Mouse (Mus musculus): ENCODE measurements around the gene Myrip. TPM values are rescaled to one million over a fixed set of nuclear protein-coding genes. Genes with fewer than 3 reads are reported as not detected.

The Myrip gene
- polyA plus RNA-seq, 1 experiment from 2014 or later: 0.83 TPM

DNA sequence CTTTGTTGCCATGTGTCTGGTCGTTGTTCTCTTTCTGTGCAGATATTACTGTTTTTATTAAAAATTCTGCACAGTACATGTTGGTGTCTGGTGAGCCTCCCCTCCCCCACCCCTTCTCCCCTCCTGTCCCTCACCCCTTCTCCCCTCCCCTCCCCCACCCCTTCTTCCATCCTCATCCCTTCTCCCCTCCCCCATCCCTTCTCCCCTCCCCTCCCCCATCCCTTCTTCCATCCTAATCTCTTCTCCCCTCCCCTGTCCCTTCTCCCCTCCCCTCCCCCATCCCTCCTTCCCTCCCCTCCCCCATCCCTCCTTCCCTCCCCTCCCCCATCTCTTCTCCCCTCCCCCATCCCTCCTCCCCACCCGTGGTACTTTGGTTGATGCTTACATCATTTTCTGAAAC is 135.5 kb downstream of the Myrip start:
- Histone ChIP-seq H3K27ac (no peak overlapping the region), H3K4me3 (no peak overlapping the region), H3K9ac (no peak overlapping the region), H3K4me2 (replicated peaks) (no peak overlapping the region), H3K4me1 (no peaks in the 10 kb centered on the region), H3K27me3 (no peaks in the 10 kb centered on the region), H3K36me3 (no peaks in the 10 kb centered on the region), H3K9me3 (no peaks in the 10 kb centered on the region)
- 80% methylated on average over 2 of the region's 2 CpGs for WGBS
- ATAC-seq (ENCODE audit: insufficient number of reproducible peaks, insufficient read depth, low FRiP score, low TSS enrichment): no peak

DNA sequence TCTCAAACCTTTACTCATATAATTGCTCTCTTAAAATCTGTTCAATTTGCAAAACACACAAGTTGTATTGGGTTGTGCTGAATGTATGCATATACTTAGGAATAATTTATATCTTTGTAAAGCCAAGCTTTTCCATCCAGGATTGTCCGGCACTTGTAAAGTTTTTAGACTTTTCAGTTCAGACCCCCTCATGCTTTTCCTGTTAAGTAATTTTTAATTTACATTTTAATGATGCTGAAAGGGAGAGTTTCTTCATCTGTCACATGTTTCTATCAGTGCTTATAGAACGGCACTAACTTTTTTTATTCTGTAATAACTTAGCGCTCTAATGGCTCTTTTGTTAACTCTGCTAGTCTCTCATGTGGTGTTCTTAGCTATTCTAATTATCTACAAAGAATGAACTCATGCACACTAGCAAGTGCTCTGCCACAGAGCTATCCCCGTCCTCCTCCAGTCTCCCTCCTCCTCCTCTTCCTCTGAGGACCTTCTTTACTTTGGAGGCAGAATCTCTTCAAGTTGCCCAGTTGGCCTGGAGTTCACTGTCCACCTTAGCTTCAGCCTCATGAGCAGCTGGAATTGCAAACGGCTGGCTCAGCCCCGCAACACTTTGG is 136.1 kb downstream of the Myrip start:
- no peak overlapping the region for H3K4me2 ChIP-seq (replicated peaks)
- H3K4me1 ChIP-seq: no peaks in the 10 kb centered on the region
- H3K9me3 ChIP-seq: no peaks in the 10 kb centered on the region
- no peak for ATAC-seq (ENCODE audit: insufficient number of reproducible peaks, insufficient read depth, low FRiP score, low TSS enrichment)
- H3K27ac ChIP-seq: no peak overlapping the region
- H3K4me3 ChIP-seq: no peak overlapping the region
- H3K9ac ChIP-seq: no peak overlapping the region
- WGBS: 78% methylated on average over 6 of the region's 6 CpGs
- no peaks in the 10 kb centered on the region for H3K36me3 ChIP-seq
- no peaks in the 10 kb centered on the region for H3K27me3 ChIP-seq

DNA sequence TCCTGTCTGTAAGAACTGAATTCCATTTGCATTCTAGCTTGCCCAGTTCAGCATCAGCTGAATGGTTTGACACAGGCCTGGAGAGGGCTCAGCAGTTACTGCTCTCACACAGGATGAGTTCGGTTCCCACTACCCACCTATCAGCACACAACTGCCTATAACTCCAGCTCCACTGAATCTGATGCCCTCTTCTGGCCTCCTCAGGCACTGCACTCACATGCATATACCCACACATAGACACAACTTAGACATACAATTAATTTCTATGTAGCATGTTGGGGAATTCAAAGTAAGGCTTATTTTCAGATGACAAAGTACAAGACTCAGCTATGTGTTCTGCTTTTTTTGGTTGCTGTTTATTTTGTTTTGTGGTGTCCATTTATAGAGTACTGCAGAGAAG is 137.0 kb downstream of the Myrip start:
- Histone ChIP-seq H3K4me1 (no peaks in the 10 kb centered on the region), H3K4me2 (replicated peaks) (no peak overlapping the region), H3K9me3 (no peaks in the 10 kb centered on the region), H3K9ac (no peak overlapping the region), H3K27me3 (no peaks in the 10 kb centered on the region), H3K27ac (no peak overlapping the region), H3K4me3 (no peak overlapping the region), H3K36me3 (no peaks in the 10 kb centered on the region)
- 92% methylated on average over 1 of the region's 1 CpGs for WGBS
- no peak for ATAC-seq (ENCODE audit: insufficient number of reproducible peaks, insufficient read depth, low FRiP score, low TSS enrichment)

DNA sequence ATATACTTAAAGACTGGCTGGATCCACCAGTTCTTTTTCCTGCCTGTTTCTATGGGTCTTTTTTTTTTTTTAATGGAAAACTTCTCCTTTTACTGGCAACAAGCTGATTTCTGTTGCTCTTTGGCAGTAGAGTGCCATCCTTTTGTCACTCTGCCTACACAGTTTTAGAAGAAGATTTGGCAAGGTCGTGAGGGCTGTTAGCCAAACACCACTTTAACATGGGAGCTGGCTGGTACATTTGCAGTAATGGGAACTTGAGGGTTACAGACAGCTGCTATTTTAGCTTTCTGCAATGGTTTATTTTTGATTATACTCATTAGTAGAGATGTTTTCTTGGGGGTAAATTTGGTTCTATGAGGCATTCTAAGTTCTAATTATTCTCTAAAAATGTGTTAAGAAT is 137.5 kb downstream of the Myrip start:
- no peak for ATAC-seq (ENCODE audit: insufficient number of reproducible peaks, insufficient read depth, low FRiP score, low TSS enrichment)
- H3K4me1 ChIP-seq: no peaks in the 10 kb centered on the region
- H3K4me2 ChIP-seq (replicated peaks): no peak overlapping the region
- WGBS: 70% methylated on average over 1 of the region's 1 CpGs
- H3K4me3 ChIP-seq: no peak overlapping the region
- H3K9ac ChIP-seq: no peak overlapping the region
- no peaks in the 10 kb centered on the region for H3K27me3 ChIP-seq
- H3K9me3 ChIP-seq: no peaks in the 10 kb centered on the region
- no peaks in the 10 kb centered on the region for H3K36me3 ChIP-seq
- H3K27ac ChIP-seq: no peak overlapping the region

DNA sequence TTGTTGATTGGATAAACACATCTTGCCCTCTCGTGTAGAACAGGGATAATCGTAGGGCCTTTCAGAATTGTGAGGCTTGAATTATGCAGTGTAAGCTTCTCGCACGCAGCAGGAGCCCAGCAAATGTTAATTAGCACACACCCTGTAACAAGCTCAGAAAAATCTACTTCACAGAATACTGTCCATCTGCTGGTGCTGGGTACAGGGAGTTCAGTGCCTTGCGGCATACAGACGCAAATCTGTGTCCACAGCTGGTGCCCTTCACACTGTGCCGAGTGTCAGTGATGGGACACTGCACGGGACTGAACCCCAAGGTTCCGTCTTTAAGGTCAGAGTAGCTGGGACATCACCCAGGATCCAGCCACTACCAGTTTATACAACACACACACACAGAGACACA is 143.3 kb downstream of the Myrip start:
- no peak overlapping the region for H3K4me3 ChIP-seq
- WGBS: 79% methylated on average over 9 of the region's 9 CpGs
- no peak overlapping the region for H3K9ac ChIP-seq
- H3K27ac ChIP-seq: no peak overlapping the region
- no peaks in the 10 kb centered on the region for H3K9me3 ChIP-seq
- no peak for ATAC-seq (ENCODE audit: insufficient number of reproducible peaks, insufficient read depth, low FRiP score, low TSS enrichment)
- no peaks in the 10 kb centered on the region; the same call in 1 of the 2 replicates for H3K27me3 ChIP-seq
- no peaks in the 10 kb centered on the region; the same call in 1 of the 2 replicates for H3K4me1 ChIP-seq
- no peak overlapping the region for H3K4me2 ChIP-seq (replicated peaks)
- no peaks in the 10 kb centered on the region for H3K36me3 ChIP-seq

DNA sequence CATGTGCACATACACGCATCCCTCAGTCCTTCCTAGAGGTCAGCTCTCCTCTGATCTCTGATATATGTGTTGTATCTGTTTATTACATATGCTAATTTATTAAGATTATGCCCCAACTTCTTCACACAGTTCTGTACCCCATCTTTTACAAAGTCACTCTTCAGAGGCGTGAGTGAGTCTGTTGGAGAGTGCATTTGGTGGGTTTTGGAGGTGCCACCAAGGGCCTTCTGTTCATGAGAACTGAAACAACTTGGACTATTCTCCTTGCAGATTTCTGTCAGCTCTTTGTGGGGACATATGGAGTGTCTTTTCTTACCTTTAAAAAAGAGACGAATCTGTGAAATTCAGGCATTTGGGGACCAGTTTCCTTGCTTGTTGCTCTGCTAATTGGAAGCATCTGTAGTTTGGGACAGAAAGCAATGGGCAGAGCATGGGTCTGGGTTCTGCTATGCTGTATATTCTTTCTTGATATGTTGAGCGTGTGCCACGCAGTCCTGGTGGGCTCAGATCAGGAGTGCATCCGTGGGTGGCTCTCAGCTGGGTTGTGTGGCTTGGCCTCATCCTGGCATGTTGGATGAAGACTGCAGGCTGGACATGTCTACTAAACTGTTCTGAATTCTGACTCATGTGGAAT is 148.5 kb downstream of the Myrip start:
- H3K4me1 ChIP-seq: no peaks in the 10 kb centered on the region; the same call in 1 of the 2 replicates
- no peaks in the 10 kb centered on the region for H3K36me3 ChIP-seq
- WGBS: 67% methylated on average over 6 of the region's 6 CpGs
- ATAC-seq (ENCODE audit: insufficient number of reproducible peaks, insufficient read depth, low FRiP score, low TSS enrichment): no peak
- no peaks in the 10 kb centered on the region for H3K9me3 ChIP-seq
- H3K27ac ChIP-seq: no peak overlapping the region
- no peak overlapping the region for H3K9ac ChIP-seq
- H3K27me3 ChIP-seq: no peaks in the 10 kb centered on the region
- H3K4me2 ChIP-seq (replicated peaks): no peak overlapping the region
- no peak overlapping the region for H3K4me3 ChIP-seq

DNA sequence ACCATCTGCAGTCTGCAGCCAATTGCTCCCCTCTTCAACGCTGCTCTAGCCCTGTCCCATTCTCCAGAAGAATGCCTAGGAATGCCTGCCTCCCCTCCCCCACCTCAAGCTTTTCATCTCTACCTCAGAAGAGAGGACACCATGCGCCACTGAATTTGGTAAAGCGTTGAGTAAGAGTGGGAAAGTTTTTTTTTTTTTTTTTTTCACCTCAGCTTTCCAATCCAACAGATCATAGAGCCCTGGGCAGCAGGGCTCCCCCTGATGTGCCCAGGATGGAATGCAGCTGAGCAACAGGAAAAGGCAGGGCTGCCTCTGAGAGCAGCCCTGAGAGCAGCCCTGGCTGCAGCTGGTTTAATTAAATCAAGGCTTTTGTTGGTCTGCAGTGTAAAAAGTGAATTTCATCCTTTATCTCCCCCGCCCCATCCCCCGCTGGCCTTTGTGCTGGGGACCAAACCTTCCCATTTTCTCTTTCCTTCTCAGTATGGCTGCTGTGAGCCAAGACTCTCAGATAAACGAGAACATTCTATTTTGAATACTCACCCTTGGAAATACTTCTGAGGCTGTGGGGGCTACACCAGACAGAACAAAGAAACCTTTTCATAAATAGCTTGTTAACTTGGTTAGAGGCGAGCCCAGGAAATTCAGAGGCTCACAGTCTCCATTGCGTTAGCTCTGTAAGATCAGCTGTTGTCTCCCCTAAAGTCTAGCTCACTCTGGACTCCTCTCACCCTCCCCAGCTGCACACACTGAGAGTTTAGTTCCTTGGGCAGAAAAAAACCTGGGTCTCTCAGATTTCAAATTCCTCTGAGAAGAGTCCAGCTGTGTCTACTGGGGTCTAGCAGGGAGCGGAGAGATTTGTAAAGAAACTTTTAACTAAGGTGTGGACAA is 154.7 kb downstream of the Myrip start:
- H3K4me1 ChIP-seq: peaks cover 16% of the 10 kb centered on the region
- 0 out of 2 replicates have a peak overlapping the region, but pooled peaks have one; percentile 19 for H3K4me2 ChIP-seq (replicated peaks)
- no peak overlapping the region for H3K9ac ChIP-seq
- WGBS: 8% methylated on average over 9 of the region's 9 CpGs
- no peaks in the 10 kb centered on the region for H3K36me3 ChIP-seq
- peak; percentile 70 for ATAC-seq (ENCODE audit: insufficient number of reproducible peaks, insufficient read depth, low FRiP score, low TSS enrichment)
- H3K27ac ChIP-seq: peak overlapping the region; percentile 87
- no peaks in the 10 kb centered on the region for H3K9me3 ChIP-seq
- no peak overlapping the region for H3K4me3 ChIP-seq
- no peaks in the 10 kb centered on the region for H3K27me3 ChIP-seq

DNA sequence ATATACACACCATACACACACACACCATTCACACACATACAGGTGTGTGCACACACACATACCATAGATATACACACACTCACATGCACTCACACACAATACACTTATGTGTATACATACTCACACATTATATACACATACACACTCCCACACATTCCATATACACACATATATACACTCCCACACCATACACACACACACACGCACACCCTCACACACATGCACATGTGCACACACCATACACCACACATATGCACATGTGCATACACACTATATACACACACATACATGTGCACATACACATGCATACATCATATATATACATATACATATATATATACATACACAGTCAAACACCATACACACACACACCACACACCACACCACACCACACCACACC is 169.1 kb downstream of the Myrip start:
- Histone ChIP-seq H3K4me2 (replicated peaks) (no peak overlapping the region), H3K36me3 (no peaks in the 10 kb centered on the region), H3K27ac (no peak overlapping the region), H3K27me3 (no peaks in the 10 kb centered on the region), H3K9ac (no peak overlapping the region), H3K4me3 (no peak overlapping the region), H3K4me1 (peaks cover 4% of the 10 kb centered on the region; the same call in 1 of the 2 replicates), H3K9me3 (no peaks in the 10 kb centered on the region)
- 89% methylated on average over 1 of the region's 1 CpGs for WGBS
- ATAC-seq (ENCODE audit: insufficient number of reproducible peaks, insufficient read depth, low FRiP score, low TSS enrichment): no peak

DNA sequence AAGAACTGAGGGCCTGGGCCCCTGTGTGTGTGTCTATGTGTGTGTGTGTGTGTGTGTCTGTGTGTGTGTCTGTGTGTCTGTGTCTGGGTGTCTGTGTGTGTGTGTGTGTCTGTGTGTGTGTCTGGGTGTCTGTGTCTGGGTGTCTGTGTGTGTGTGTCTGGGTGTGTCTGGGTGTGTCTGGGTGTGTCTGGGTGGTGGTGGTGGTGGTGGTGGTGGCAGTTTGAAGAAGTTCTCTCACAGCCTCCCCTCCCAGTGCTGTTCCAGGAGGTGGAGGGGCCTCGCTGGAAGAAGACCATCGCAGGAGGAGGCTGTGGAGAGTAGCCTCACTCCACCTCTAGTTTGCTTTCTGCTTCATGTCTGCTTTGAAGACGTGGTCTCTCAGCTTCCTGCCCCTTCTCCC is 180.3 kb downstream of the Myrip start:
- no peak overlapping the region for H3K27ac ChIP-seq
- H3K36me3 ChIP-seq: no peaks in the 10 kb centered on the region
- H3K9ac ChIP-seq: no peak overlapping the region
- H3K4me3 ChIP-seq: no peak overlapping the region
- H3K27me3 ChIP-seq: no peaks in the 10 kb centered on the region
- no peaks in the 10 kb centered on the region for H3K9me3 ChIP-seq
- no peaks in the 10 kb centered on the region for H3K4me1 ChIP-seq
- no peak for ATAC-seq (ENCODE audit: insufficient number of reproducible peaks, insufficient read depth, low FRiP score, low TSS enrichment)
- H3K4me2 ChIP-seq (replicated peaks): no peak overlapping the region
- 83% methylated on average over 3 of the region's 3 CpGs for WGBS

DNA sequence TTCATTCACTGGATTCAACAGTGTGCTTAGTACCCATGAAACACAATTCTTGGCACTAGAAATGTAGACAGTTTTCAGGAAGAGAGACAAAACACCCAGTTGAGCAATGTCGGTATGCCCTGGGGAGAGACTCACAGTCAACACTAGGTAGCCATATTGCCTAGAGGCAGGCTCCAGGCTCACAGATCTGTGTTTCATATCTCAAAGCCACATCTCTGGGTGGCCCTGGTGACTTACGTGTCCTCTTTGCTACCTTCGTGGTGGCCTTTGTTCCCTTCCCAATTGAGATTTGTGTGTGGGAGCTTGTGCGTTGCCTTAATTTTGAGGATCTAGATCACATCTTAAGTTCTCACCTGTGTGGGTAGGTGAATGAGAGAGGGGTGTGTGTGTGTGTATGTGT is 181.1 kb downstream of the Myrip start:
- H3K9ac ChIP-seq: no peak overlapping the region
- H3K4me1 ChIP-seq: no peaks in the 10 kb centered on the region
- no peaks in the 10 kb centered on the region for H3K36me3 ChIP-seq
- H3K9me3 ChIP-seq: no peaks in the 10 kb centered on the region
- no peak overlapping the region for H3K4me2 ChIP-seq (replicated peaks)
- no peaks in the 10 kb centered on the region for H3K27me3 ChIP-seq
- 92% methylated on average over 4 of the region's 4 CpGs for WGBS
- H3K27ac ChIP-seq: no peak overlapping the region
- H3K4me3 ChIP-seq: no peak overlapping the region
- no peak for ATAC-seq (ENCODE audit: insufficient number of reproducible peaks, insufficient read depth, low FRiP score, low TSS enrichment)

DNA sequence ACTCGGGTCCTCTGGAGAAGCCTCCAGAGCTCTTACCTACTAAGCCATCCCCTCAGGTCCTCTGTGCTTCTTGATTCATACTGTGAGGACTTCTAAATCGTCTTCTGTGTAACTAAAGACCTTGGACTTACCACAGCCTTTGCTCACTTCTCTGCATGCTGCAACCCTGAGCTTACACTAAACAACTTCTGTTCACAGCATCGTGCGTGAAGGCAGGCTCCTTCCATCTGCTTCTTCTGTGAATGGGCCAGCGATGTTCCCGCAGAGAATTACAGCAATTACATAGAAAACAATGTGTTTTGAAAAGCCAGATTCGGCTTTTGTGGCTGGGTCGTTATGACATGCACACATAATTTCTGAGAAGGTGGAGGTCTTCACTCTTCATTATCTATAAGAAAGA is 181.8 kb downstream of the Myrip start:
- Histone ChIP-seq H3K9me3 (no peaks in the 10 kb centered on the region), H3K36me3 (no peaks in the 10 kb centered on the region), H3K4me3 (no peak overlapping the region), H3K4me1 (no peaks in the 10 kb centered on the region), H3K9ac (no peak overlapping the region), H3K4me2 (replicated peaks) (no peak overlapping the region), H3K27ac (no peak overlapping the region), H3K27me3 (no peaks in the 10 kb centered on the region)
- no peak for ATAC-seq (ENCODE audit: insufficient number of reproducible peaks, insufficient read depth, low FRiP score, low TSS enrichment)
- 85% methylated on average over 8 of the region's 8 CpGs for WGBS

DNA sequence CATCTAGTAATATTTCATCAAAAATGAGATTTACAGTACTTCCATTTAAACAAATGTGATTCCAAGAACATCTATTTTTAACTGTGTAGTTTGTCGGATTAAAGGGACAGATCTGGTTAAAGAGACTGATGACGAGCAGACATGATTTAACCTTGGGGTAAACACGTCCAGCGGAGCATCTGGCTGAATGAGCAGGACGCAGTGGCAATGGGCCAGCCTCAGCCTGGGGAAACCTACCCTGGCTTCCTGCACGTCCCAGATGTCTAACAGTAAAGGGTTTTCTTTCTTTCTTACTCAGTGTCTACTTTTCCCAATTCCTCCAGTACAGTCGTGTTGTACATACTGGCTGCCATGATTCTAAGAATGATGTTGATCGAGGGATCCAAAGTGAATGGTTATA is 185.8 kb downstream of the Myrip start:
- no peak overlapping the region for H3K9ac ChIP-seq
- H3K4me2 ChIP-seq (replicated peaks): no peak overlapping the region
- H3K27ac ChIP-seq: no peak overlapping the region
- H3K9me3 ChIP-seq: no peaks in the 10 kb centered on the region
- ATAC-seq (ENCODE audit: insufficient number of reproducible peaks, insufficient read depth, low FRiP score, low TSS enrichment): no peak
- no peaks in the 10 kb centered on the region for H3K4me1 ChIP-seq
- no peaks in the 10 kb centered on the region for H3K27me3 ChIP-seq
- H3K36me3 ChIP-seq: no peaks in the 10 kb centered on the region
- WGBS: 80% methylated on average over 8 of the region's 8 CpGs
- H3K4me3 ChIP-seq: no peak overlapping the region
